Comparison of ENCODE assay signal across 26 mouse cellular contexts in genomic region chr7:29764702-29765101, GRCm38 (mm10). TPM values are rescaled to one million over a fixed set of nuclear protein-coding genes. Genes with fewer than 3 reads are reported as not detected.
DNase-seq lines count a peak whose midpoint lies in the region; ATAC-seq and TF ChIP-seq lines count a peak whose summit lies in the region.
"Had no signal": no experiment of that assay in that cellular context is flagged by ENCODE, and none has a peak within 500 bp of the region (broad histone marks: within the 10 kb centered on the region; RNA-seq: fewer than 3 reads in every experiment).

No protein-coding gene starts in this region.

- TF ChIP-seq EP300 in MEL (IDR thresholded peaks at IDR 0.05; ENCODE audit: low read depth in 1 of 2, low read length in 2 of 2), result no peak

- peak overlapping the region; percentile 33 for H3K4me3 ChIP-seq in megakaryocyte, embryonic 14.5 days (replicated peaks)
- H3K4me3 ChIP-seq in MEL (ENCODE audit: control insufficient read depth in 1 of 2, insufficient read depth in 1 of 2, low read depth in 2 of 2, low read length in 2 of 2) (no peak overlapping the region), myocyte (no peak overlapping the region)
- H3K4me3 ChIP-seq: embryonic facial prominence, embryonic 12.5 days; forebrain, embryonic 13.5 days; heart, adult 2 months; heart, embryonic 15.5 days; intestine, embryonic 15.5 days had no signal

- H3K4me1 ChIP-seq in megakaryocyte, embryonic 14.5 days, result peaks cover 35% of the 10 kb centered on the region
- H3K4me1 ChIP-seq in MEL (ENCODE audit: control insufficient read depth in 1 of 2, insufficient read depth in 2 of 2, low read length in 2 of 2), result peaks cover 4 to 6% of the 10 kb centered on the region in 2 experiments; a peak in 2 of 4 replicates

- no peak overlapping the region for H3K4me2 ChIP-seq in myocyte (ENCODE audit: low read depth)
- H3K4me2 ChIP-seq: embryonic facial prominence, embryonic 12.5 days; forebrain, embryonic 13.5 days; heart, embryonic 11.5 days; heart, embryonic 15.5 days; hindbrain, embryonic 14.5 days; intestine, embryonic 15.5 days had no signal

- DNase-seq in MEL (ENCODE audit: low read depth, low spot score), result peak; percentile 63
- no peak for DNase-seq in lung, postnatal 36 days
- no peak for DNase-seq in cerebellum, postnatal 36 days
- DNase-seq in ovary, postnatal 14 days (ENCODE audit: low spot score), result no peak
- DNase-seq: adrenal gland, postnatal 14 days; cerebellum, adult 2 months; cerebellum, postnatal 10 days; embryo, embryonic 11 days; forebrain, postnatal 0 days; gastrocnemius, postnatal 14 days; heart, adult 2 months; heart, postnatal 14 days had no signal

- no peak for TF ChIP-seq CTCF in MEL (IDR thresholded peaks at IDR 0.05 in 2 of 3, conservative IDR thresholded peaks at IDR 0.05 in 1 of 3; ENCODE audit: control insufficient read depth in 1 of 3, insufficient read depth in 1 of 3, low read depth in 2 of 3, low read length in 3 of 3, poor library complexity in 1 of 3, severe bottlenecking in 1 of 3)

- TF ChIP-seq RAD21 in MEL (IDR thresholded peaks at IDR 0.05; ENCODE audit: low read depth, low read length), result no peak

- H3K9ac ChIP-seq in MEL (ENCODE audit: control insufficient read depth, low read depth, low read length, poor library complexity, severe bottlenecking), result no peak overlapping the region
- H3K9ac ChIP-seq: embryonic facial prominence, embryonic 12.5 days; forebrain, embryonic 13.5 days; forebrain, postnatal 0 days; heart, embryonic 15.5 days; hindbrain, embryonic 14.5 days; intestine, embryonic 15.5 days had no signal

- no peak for ATAC-seq in megakaryocyte, adult 5-6 weeks (ENCODE audit: poor library complexity, severe bottlenecking)
- ATAC-seq: activated CD4-positive, CD25-positive, alpha-beta regulatory T cell, adult 4 months; forebrain, embryonic 13.5 days; forebrain, postnatal 0 days; intestine, embryonic 15.5 days had no signal

- H3K27ac ChIP-seq in MEL (ENCODE audit: control insufficient read depth, low read depth, low read length), result no peak overlapping the region
- H3K27ac ChIP-seq: embryonic facial prominence, embryonic 12.5 days; forebrain, embryonic 13.5 days; heart, adult 2 months; heart, embryonic 15.5 days; hindbrain, embryonic 14.5 days; intestine, embryonic 15.5 days had no signal

- H3K9me3 ChIP-seq in megakaryocyte, embryonic 14.5 days, result peaks cover 14% of the 10 kb centered on the region; the same call in 1 of the 2 replicates
- no peaks in the 10 kb centered on the region for H3K9me3 ChIP-seq in MEL (replicated peaks; ENCODE audit: insufficient read depth, low read length)
- H3K9me3 ChIP-seq: embryonic facial prominence, embryonic 12.5 days; forebrain, embryonic 13.5 days; heart, embryonic 15.5 days; intestine, embryonic 15.5 days had no signal

- H3K36me3 ChIP-seq in megakaryocyte, embryonic 14.5 days (replicated peaks; ENCODE audit: low read length), result peaks cover 21% of the 10 kb centered on the region
- H3K36me3 ChIP-seq in MEL (ENCODE audit: control insufficient read depth in 1 of 2, insufficient read depth in 2 of 2, low read length in 2 of 2) (peaks cover 0 to 5% of the 10 kb centered on the region in 2 experiments; a peak in 2 of 4 replicates), myocyte (ENCODE audit: control insufficient read depth, insufficient read depth) (no peaks in the 10 kb centered on the region)
- H3K36me3 ChIP-seq: embryonic facial prominence, embryonic 12.5 days; heart, embryonic 15.5 days; intestine, embryonic 15.5 days had no signal

- no peak for TF ChIP-seq POLR2A in MEL (IDR thresholded peaks at IDR 0.05; ENCODE audit: control insufficient read depth in 1 of 2, insufficient read depth in 1 of 2, low read depth in 1 of 2, low read length in 2 of 2, poor library complexity in 1 of 2)
- no peak for TF ChIP-seq POLR2A in myocyte (IDR thresholded peaks at IDR 0.05; ENCODE audit: insufficient read length, low read depth)

- H3K79me2 ChIP-seq in MEL (ENCODE audit: control insufficient read depth, insufficient read depth, low read length, poor library complexity) (peaks cover 13% of the 10 kb centered on the region), myocyte (ENCODE audit: control insufficient read depth, insufficient read depth) (peaks cover 12% of the 10 kb centered on the region)

- no peak overlapping the region for H3ac ChIP-seq in myocyte (ENCODE audit: control insufficient read depth, insufficient read length)

- H3K27me3 ChIP-seq in megakaryocyte, embryonic 14.5 days (replicated peaks), result no peaks in the 10 kb centered on the region
- H3K27me3 ChIP-seq in MEL (ENCODE audit: control insufficient read depth in 1 of 2, insufficient read depth in 2 of 2, low read length in 2 of 2) (no peaks in the 10 kb centered on the region), myocyte (ENCODE audit: control insufficient read depth, insufficient read depth, insufficient read length) (no peaks in the 10 kb centered on the region)
- H3K27me3 ChIP-seq: embryonic facial prominence, embryonic 12.5 days; forebrain, embryonic 13.5 days; heart, embryonic 15.5 days; intestine, embryonic 15.5 days had no signal

TF ChIP-seq in MEL, 35 proteins besides CTCF, POLR2A, EP300 and RAD21:
- TF ChIP-seq HCFC1 (IDR thresholded peaks at IDR 0.05; ENCODE audit: low read depth, low read length) (no peak), ZMIZ1 (IDR thresholded peaks at IDR 0.05; ENCODE audit: low read depth, low read length) (no peak), ZNF384 (IDR thresholded peaks at IDR 0.05; ENCODE audit: low read depth, low read length) (no peak), MXI1 (IDR thresholded peaks at IDR 0.05; ENCODE audit: low read depth, low read length) (peak; percentile 54), SIN3A (IDR thresholded peaks at IDR 0.05; ENCODE audit: low read length) (peak; percentile 80), NRF1 (IDR thresholded peaks at IDR 0.05; ENCODE audit: insufficient read depth, low read depth, low read length, poor library complexity, severe bottlenecking) (no peak), CHD2 (IDR thresholded peaks at IDR 0.05; ENCODE audit: low read length) (no peak), CHD1 (IDR thresholded peaks at IDR 0.05; ENCODE audit: low read depth, low read length) (no peak)

TF ChIP-seq in myocyte, 11 proteins besides CTCF, POLR2A, EP300 and RAD21:
- peak; percentile 86 for TF ChIP-seq REST (IDR thresholded peaks at IDR 0.05; ENCODE audit: insufficient read depth, insufficient read length)
- no peak for TF ChIP-seq SRF (IDR thresholded peaks at IDR 0.05; ENCODE audit: control insufficient read depth, insufficient read length, low read depth)

RNA-seq across cellular contexts. Expression of gene Zfp84, which starts 3.6 kb away (rescaled TPM):
- 0.93 TPM in 1 of 2 replicates, not detected in the other for polyA plus RNA-seq in megakaryocyte, embryonic 14.5 days (2012; ENCODE audit: insufficient read depth, low replicate concordance)
- total RNA-seq in megakaryocyte, adult 5-6 weeks (2015), result 9.6 and 14.7 TPM in 2 replicates
- total RNA-seq in megakaryocyte, adult 5-6 weeks (2017), result 12.3 and 15.7 TPM in 2 replicates
- 7.0 and 8.1 TPM in 2 replicates for total RNA-seq in MEL (2012; rRNA removed)
- polyA plus RNA-seq in MEL (2012; ENCODE audit: insufficient read depth in 1 of 2, insufficient read length in 2 of 2, low read depth in 1 of 2, low replicate concordance in 2 of 2, missing spikeins in 1 of 2), result 1 to 10 TPM in 1 of 2 experiments, not detected in 1; 4.7 TPM
- polyA plus RNA-seq in myocyte (2012; fragmentation: generic; extraction: Trizol), result 4.7 TPM

RNA-seq across cellular contexts. Expression of gene Zfp30, which starts 19.1 kb away (rescaled TPM):
- 0.37 TPM in 1 of 2 replicates, not detected in the other for polyA plus RNA-seq in megakaryocyte, embryonic 14.5 days (2012; ENCODE audit: insufficient read depth, low replicate concordance)
- total RNA-seq in megakaryocyte, adult 5-6 weeks (2015), result 0.25 TPM in 1 of 2 replicates, not detected in the other
- total RNA-seq in megakaryocyte, adult 5-6 weeks (2017), result not detected in 2 replicates
- total RNA-seq in MEL (2012; rRNA removed), result 1.4 and 1.5 TPM in 2 replicates
- 1 to 10 TPM in 1 of 2 experiments, not detected in 1; 2.7 TPM for polyA plus RNA-seq in MEL (2012; ENCODE audit: insufficient read depth in 1 of 2, insufficient read length in 2 of 2, low read depth in 1 of 2, low replicate concordance in 2 of 2, missing spikeins in 1 of 2)
- 3.3 TPM for polyA plus RNA-seq in myocyte (2012; fragmentation: generic; extraction: Trizol)

RNA-seq across cellular contexts. Expression of gene Catsperg2, which starts 37.9 kb away (rescaled TPM):
- polyA plus RNA-seq in megakaryocyte, embryonic 14.5 days (2012; ENCODE audit: insufficient read depth, low replicate concordance), result not detected in 2 replicates
- total RNA-seq in megakaryocyte, adult 5-6 weeks (2015), result not detected in 2 replicates
- total RNA-seq in megakaryocyte, adult 5-6 weeks (2017), result not detected in 2 replicates
- not detected in 2 replicates for total RNA-seq in MEL (2012; rRNA removed)
- polyA plus RNA-seq in MEL (2012; ENCODE audit: insufficient read depth in 1 of 2, insufficient read length in 2 of 2, low read depth in 1 of 2, low replicate concordance in 2 of 2, missing spikeins in 1 of 2) (not detected), myocyte (2012; fragmentation: generic; extraction: Trizol) (0.01 TPM)
- total RNA-seq: adrenal gland, adult 18-20 months; adrenal gland, postnatal 14 days; common myeloid progenitor, adult 5-6 weeks; gastrocnemius, adult 18-20 months; gastrocnemius, postnatal 14 days; heart, adult 2 months; heart, postnatal 14 days; hematopoietic stem cell, adult 5-6 weeks had no signal
- polyA plus RNA-seq: activated CD4-positive, CD25-positive, alpha-beta regulatory T cell, adult 4 months; cerebellum, adult 2 months; embryonic facial prominence, embryonic 12.5 days; heart, embryonic 11.5 days; heart, embryonic 15.5 days; intestine, embryonic 15.5 days had no signal

RNA-seq across cellular contexts. Expression of gene Zfp790, which starts 51.2 kb away (rescaled TPM):
- polyA plus RNA-seq in megakaryocyte, embryonic 14.5 days (2012; ENCODE audit: insufficient read depth, low replicate concordance), result 0.62 TPM in 1 of 2 replicates, not detected in the other
- total RNA-seq in megakaryocyte, adult 5-6 weeks (2015), result 4.8 and 5.6 TPM in 2 replicates
- total RNA-seq in megakaryocyte, adult 5-6 weeks (2017), result 9.0 and 9.1 TPM in 2 replicates
- total RNA-seq in MEL (2012; rRNA removed), result 4.9 TPM in 2 replicates
- polyA plus RNA-seq in MEL (2012; ENCODE audit: insufficient read depth in 1 of 2, insufficient read length in 2 of 2, low read depth in 1 of 2, low replicate concordance in 2 of 2, missing spikeins in 1 of 2) (1 to 10 TPM in 1 of 2 experiments, not detected in 1; 3.8 TPM), myocyte (2012; fragmentation: generic; extraction: Trizol) (5.1 TPM)
